In genomic region chr5:139051276-139051675, GRCm38 (mm10) we compare ENCODE assay signal across 13 mouse cellular contexts. TPM values are rescaled to one million over a fixed set of nuclear protein-coding genes. Genes with fewer than 3 reads are reported as not detected.
DNase-seq lines count a peak whose midpoint lies in the region; ATAC-seq lines count a peak whose summit lies in the region.
"Had no signal": no experiment of that assay in that cellular context is flagged by ENCODE, and none has a peak within 500 bp of the region (broad histone marks: within the 10 kb centered on the region; RNA-seq: fewer than 3 reads in every experiment).

No protein-coding gene starts in this region.

- ATAC-seq in megakaryocyte-erythroid progenitor cell, adult 5-6 weeks (replicated peaks; ENCODE audit: low FRiP score, low TSS enrichment, poor library complexity, severe bottlenecking), result no peak
- ATAC-seq: intestine, embryonic 15.5 days had no signal

- DNase-seq in cerebellum, postnatal 14 days, result peak; percentile 46 to 50
- DNase-seq in cerebellum, postnatal 36 days, result no peak
- DNase-seq in frontal cortex, postnatal 10 days (ENCODE audit: low spot score in 2 of 2), result peak; percentile 48 to 51
- DNase-seq in layer of hippocampus, postnatal 14 days (ENCODE audit: low spot score in 2 of 2), result peak; percentile 66 to 77
- peak; percentile 76 for DNase-seq in right cerebral cortex, adult 18-20 months
- DNase-seq in thymus, postnatal 4 days, result no peak
- no peak for DNase-seq in kidney, postnatal 25 days
- DNase-seq: adrenal gland, postnatal 10 days; cerebellum, adult 9-10 months; lung, postnatal 36 days had no signal

RNA-seq across cellular contexts. Expression of gene Pdgfa, which starts 54.1 kb away (rescaled TPM):
- 10 to 100 TPM; 50.2 to 50.3 TPM for total RNA-seq in layer of hippocampus, postnatal 14 days (2021)
- not detected in 2 replicates for total RNA-seq in megakaryocyte-erythroid progenitor cell, adult 5-6 weeks (2014; fragmentation: Nextera tagmentation)
- 1.5 TPM in 1 of 2 replicates, not detected in the other for total RNA-seq in megakaryocyte-erythroid progenitor cell, adult 5-6 weeks (2017)
- total RNA-seq: MEL had no signal

Comparison
In these comparisons a context has a peak if more than half of its experiments do, and no peak if none do; other contexts are left out.
1. DNase-seq: peak in cerebellum, postnatal 14 days (2 of 2), frontal cortex, postnatal 10 days (2 of 2), layer of hippocampus, postnatal 14 days (2 of 2) and right cerebral cortex, adult 18-20 months (single experiment); none in cerebellum, postnatal 36 days (0 of 2), thymus, postnatal 4 days (single experiment) and kidney, postnatal 25 days (0 of 2).
2. RNA of gene Pdgfa, which starts 54.1 kb away (total RNA-seq): 50.2 to 50.3 TPM in layer of hippocampus, postnatal 14 days; 1.5 TPM in megakaryocyte-erythroid progenitor cell, adult 5-6 weeks; every median in the first group is over 10 times any median in the second.